Mouse (Mus musculus) E14TG2a.4 (cell line): ENCODE results near the gene Psma5.

Experiments used
- H3K27me3 ChIP-seq: 2 replicates; pipeline ENCODE4 v1.6.1; 2014; ENCODE audit warnings: low read length, control low read depth; ENCODE audit not compliant: insufficient read depth
- H3K36me3 ChIP-seq: 2 replicates; pipeline ENCODE4 v1.6.1; 2014; ENCODE audit warnings: low read length, control low read depth; ENCODE audit not compliant: insufficient read depth
- H3K4me1 ChIP-seq: replicated peaks from 2 replicates; pipeline ENCODE4 v1.6.1; 2014; ENCODE audit warnings: low read depth, low read length, control low read depth
- H3K4me3 ChIP-seq: replicated peaks from 2 replicates; pipeline ENCODE4 v1.5.1; 2014; ENCODE audit warnings: mild to moderate bottlenecking, low read length
- H3K9me3 ChIP-seq: 2 replicates; pipeline ENCODE4 v1.6.1; 2014; ENCODE audit warnings: low read length, control low read depth
- CTCF ChIP-seq: conservative IDR thresholded peaks from 2 replicates; pipeline ENCODE4 v1.5.1; 2014; ENCODE audit warnings: low read length
- NANOG ChIP-seq: IDR thresholded peaks from 2 replicates; pipeline ENCODE4 v1.6.1; 2014; ENCODE audit warnings: borderline replicate concordance, low read length, mixed read lengths
- POU5F1 ChIP-seq: IDR thresholded peaks from 2 replicates; pipeline ENCODE4 v1.6.1; 2014; ENCODE audit warnings: low read length, borderline replicate concordance

Gene Psma5

GRCm38 (mm10) chr3:108287811-108288805 is 31.4 kb downstream of the Psma5 start:
- H3K36me3 ChIP-seq = no peaks in the 10 kb centered on the region
- peaks cover 20% of the 10 kb centered on the region for H3K27me3 ChIP-seq
- H3K9me3 ChIP-seq = no peaks in the 10 kb centered on the region
- H3K4me1 ChIP-seq = peaks cover 58% of the 10 kb centered on the region
- no peak for TF ChIP-seq NANOG
- TF ChIP-seq CTCF = no peak
- TF ChIP-seq POU5F1 = no peak
- peak overlapping the region; percentile 62 for H3K4me3 ChIP-seq

- Histone ChIP-seq H3K9me3 (no peaks in the 10 kb centered on the region), H3K27me3 (peaks cover 20% of the 10 kb centered on the region), H3K4me1 (peaks cover 58% of the 10 kb centered on the region), H3K4me3 (no peak overlapping the region), H3K36me3 (no peaks in the 10 kb centered on the region)
- TF ChIP-seq NANOG (no peak), POU5F1 (no peak), CTCF (no peak)
Measured at GRCm38 (mm10) chr3:108289311-108290130, 32.8 kb downstream of the Psma5 start.

- Histone ChIP-seq H3K9me3 (no peaks in the 10 kb centered on the region), H3K4me3 (no peak overlapping the region), H3K36me3 (no peaks in the 10 kb centered on the region), H3K27me3 (peaks cover 3% of the 10 kb centered on the region; the same call in 1 of the 2 replicates), H3K4me1 (peaks cover 68% of the 10 kb centered on the region)
- no peak for TF ChIP-seq POU5F1
- no peak for TF ChIP-seq CTCF
- no peak for TF ChIP-seq NANOG
Measured at GRCm38 (mm10) chr3:108291036-108291799, 34.5 kb downstream of the Psma5 start.

- H3K9me3 ChIP-seq = no peaks in the 10 kb centered on the region
- no peaks in the 10 kb centered on the region for H3K27me3 ChIP-seq
- H3K4me1 ChIP-seq = peaks cover 66% of the 10 kb centered on the region
- TF ChIP-seq NANOG (no peak), CTCF (no peak)
- H3K4me3 ChIP-seq = no peak overlapping the region
- H3K36me3 ChIP-seq = no peaks in the 10 kb centered on the region
Measured at GRCm38 (mm10) chr3:108294398-108294797, 37.7 kb downstream of the Psma5 start.

GRCm38 (mm10) chr3:108295379-108296219 is 38.9 kb downstream of the Psma5 start:
- H3K9me3 ChIP-seq = no peaks in the 10 kb centered on the region
- H3K27me3 ChIP-seq = no peaks in the 10 kb centered on the region
- H3K36me3 ChIP-seq = no peaks in the 10 kb centered on the region
- peak overlapping the region; percentile 62 for H3K4me3 ChIP-seq
- TF ChIP-seq POU5F1 (no peak), CTCF (no peak), NANOG (no peak)
- peaks cover 61% of the 10 kb centered on the region for H3K4me1 ChIP-seq

- no peaks in the 10 kb centered on the region for H3K27me3 ChIP-seq
- H3K4me3 ChIP-seq = peak overlapping the region; percentile 62
- peaks cover 54% of the 10 kb centered on the region for H3K4me1 ChIP-seq
- H3K36me3 ChIP-seq = no peaks in the 10 kb centered on the region
- no peaks in the 10 kb centered on the region for H3K9me3 ChIP-seq
- TF ChIP-seq NANOG (no peak), CTCF (no peak), POU5F1 (no peak)
Measured at GRCm38 (mm10) chr3:108296220-108297049, 39.7 kb downstream of the Psma5 start.

GRCm38 (mm10) chr3:108297050-108297419 is 40.3 kb downstream of the Psma5 start:
- peak overlapping the region; percentile 62 for H3K4me3 ChIP-seq
- H3K27me3 ChIP-seq = no peaks in the 10 kb centered on the region
- H3K4me1 ChIP-seq = peaks cover 48% of the 10 kb centered on the region
- no peaks in the 10 kb centered on the region for H3K36me3 ChIP-seq
- TF ChIP-seq CTCF = no peak
- TF ChIP-seq POU5F1 = no peak
- TF ChIP-seq NANOG = no peak
- H3K9me3 ChIP-seq = no peaks in the 10 kb centered on the region
